Mouse (Mus musculus) WW6 (cell line): ENCODE results near the gene Mkrn2.
"Not testable (repeated sequence)": the region's sequence is repeated elsewhere in the genome, so short reads cannot be mapped to it uniquely, and the experiment has no call there.

Source experiments
- DNase-seq: peaks from one replicate; pipeline ENCODE4 v3.0.0-alpha.2; 2013; ENCODE audit warnings: low read depth, low spot score

The Mkrn2 gene

GRCm38 (mm10) chr6:115607429-115607828 is 5.7 kb downstream of the Mkrn2 start:
- no peak for DNase-seq

GRCm38 (mm10) chr6:115609121-115609520 is 7.4 kb downstream of the Mkrn2 start:
- DNase-seq = peak; percentile 22

GRCm38 (mm10) chr6:115610301-115610700 is 8.6 kb downstream of the Mkrn2 start:
- DNase-seq = no peak

GRCm38 (mm10) chr6:115613793-115614192 is 12.1 kb downstream of the Mkrn2 start:
- no peak for DNase-seq

GRCm38 (mm10) chr6:115615983-115616382 is 14.3 kb downstream of the Mkrn2 start:
- no peak for DNase-seq

GRCm38 (mm10) chr6:115619818-115620217 is 18.1 kb downstream of the Mkrn2 start:
- no peak for DNase-seq

- no peak for DNase-seq
These were observed 19.2 kb downstream of the Mkrn2 start for GRCm38 (mm10) chr6:115620942-115621341.

GRCm38 (mm10) chr6:115626121-115626520 is 24.4 kb downstream of the Mkrn2 start:
- DNase-seq = no peak

GRCm38 (mm10) chr6:115631056-115631795 is 29.5 kb downstream of the Mkrn2 start:
- no peak for DNase-seq

GRCm38 (mm10) chr6:115634015-115634414 is 32.3 kb downstream of the Mkrn2 start:
- DNase-seq = no peak

- not testable (repeated sequence) for DNase-seq
These were observed 36.5 kb downstream of the Mkrn2 start for GRCm38 (mm10) chr6:115638188-115638587.

- DNase-seq = no peak
These were observed 41.6 kb downstream of the Mkrn2 start for GRCm38 (mm10) chr6:115643315-115643714.

GRCm38 (mm10) chr6:115649792-115650365 is 48.2 kb downstream of the Mkrn2 start:
- no peak for DNase-seq

GRCm38 (mm10) chr6:115650476-115651427 is 49.0 kb downstream of the Mkrn2 start:
- peak; percentile 67 for DNase-seq

GRCm38 (mm10) chr6:115651719-115652118 is 50.0 kb downstream of the Mkrn2 start:
- no peak for DNase-seq

GRCm38 (mm10) chr6:115653939-115654338 is 52.2 kb downstream of the Mkrn2 start:
- DNase-seq = no peak

GRCm38 (mm10) chr6:115658802-115659201 is 57.1 kb downstream of the Mkrn2 start:
- DNase-seq = no peak

GRCm38 (mm10) chr6:115664268-115664667 is 62.6 kb downstream of the Mkrn2 start:
- DNase-seq = no peak

- DNase-seq = no peak
These were observed 64.9 kb downstream of the Mkrn2 start for GRCm38 (mm10) chr6:115666641-115667040.
